Mouse (Mus musculus) ES-Bruce4 (cell line): ENCODE measurements at regions not wholly inside any gene's neighbourhood (a gene's known extent, or its start where the extent isn't known, plus 50 kb on each side); places are given as distances from the start of the nearest gene placed in this dataset.

Source experiments
- H3K27ac ChIP-seq: 2 replicates; pipeline ENCODE4 v1.5.1; 2012; ENCODE audit warnings: low read length, inconsistent platforms; ENCODE audit not compliant: insufficient read depth
- H3K27me3 ChIP-seq: 2 replicates; pipeline ENCODE4 v1.6.1; 2012; ENCODE audit warnings: mild to moderate bottlenecking, low read length, inconsistent platforms; ENCODE audit not compliant: control insufficient read depth, poor library complexity, insufficient read depth, severe bottlenecking
- H3K36me3 ChIP-seq: 2 replicates; pipeline ENCODE4 v1.6.1; 2012; ENCODE audit warnings: inconsistent platforms, mild to moderate bottlenecking, low read length, moderate library complexity; ENCODE audit not compliant: control insufficient read depth, poor library complexity, insufficient read depth, severe bottlenecking
- H3K4me1 ChIP-seq: one replicate; pipeline ENCODE4 v1.8.1; 2011; ENCODE audit warnings: low read length; ENCODE audit not compliant: control insufficient read depth, insufficient read depth
- H3K4me3 ChIP-seq: 2 replicates; pipeline ENCODE4 v1.5.1; 2011; ENCODE audit warnings: low read depth, mild to moderate bottlenecking, low read length
- H3K9ac ChIP-seq: 2 replicates; pipeline ENCODE4 v1.6.1; 2012; ENCODE audit warnings: low read depth, mild to moderate bottlenecking, inconsistent platforms; ENCODE audit not compliant: poor library complexity, severe bottlenecking
- H3K9me3 ChIP-seq: replicated peaks from 2 replicates; pipeline ENCODE4 v1.6.1; 2012; ENCODE audit warnings: mild to moderate bottlenecking, low read length, inconsistent platforms; ENCODE audit not compliant: control insufficient read depth, poor library complexity, insufficient read depth, severe bottlenecking
- CTCF ChIP-seq: IDR thresholded peaks from one replicate; pipeline ENCODE4 v1.8.1; 2011; ENCODE audit warnings: low read depth, low read length
- EP300 ChIP-seq: IDR thresholded peaks from 2 replicates; pipeline ENCODE4 v1.6.1; 2011; ENCODE audit warnings: low read depth, low read length; ENCODE audit not compliant: insufficient read depth
- POLR2A ChIP-seq: IDR thresholded peaks from one replicate; pipeline ENCODE4 v1.8.1; 2011; ENCODE audit warnings: low read length; ENCODE audit not compliant: insufficient read depth

- Histone ChIP-seq H3K9ac (no peak overlapping the region), H3K36me3 (no peaks in the 10 kb centered on the region), H3K9me3 (no peaks in the 10 kb centered on the region), H3K27me3 (peaks cover 5% of the 10 kb centered on the region), H3K4me1 (no peaks in the 10 kb centered on the region), H3K27ac (no peak overlapping the region), H3K4me3 (no peak overlapping the region)
- no peak for TF ChIP-seq EP300
- TF ChIP-seq CTCF, result no peak
- TF ChIP-seq POLR2A, result no peak
These were observed 155.3 kb upstream of the Tmtc1 start for GRCm38 (mm10) chr6:148599473-148599872.

- no peak overlapping the region for H3K4me3 ChIP-seq
- no peak overlapping the region for H3K27ac ChIP-seq
- H3K4me1 ChIP-seq, result no peaks in the 10 kb centered on the region
- peaks cover 5% of the 10 kb centered on the region for H3K27me3 ChIP-seq
- H3K36me3 ChIP-seq, result no peaks in the 10 kb centered on the region
- no peaks in the 10 kb centered on the region for H3K9me3 ChIP-seq
- no peak for TF ChIP-seq EP300
- TF ChIP-seq POLR2A, result no peak
- no peak for TF ChIP-seq CTCF
- no peak overlapping the region for H3K9ac ChIP-seq
These were observed 154.7 kb upstream of the Tmtc1 start for GRCm38 (mm10) chr6:148598746-148599337.

- Histone ChIP-seq H3K9ac (no peak overlapping the region), H3K4me3 (no peak overlapping the region), H3K36me3 (no peaks in the 10 kb centered on the region), H3K27me3 (peaks cover 5% of the 10 kb centered on the region), H3K9me3 (no peaks in the 10 kb centered on the region), H3K27ac (no peak overlapping the region), H3K4me1 (peaks cover under 1% of the 10 kb centered on the region)
- TF ChIP-seq EP300 (no peak), POLR2A (no peak), CTCF (no peak)
These were observed 151.0 kb upstream of the Tmtc1 start for GRCm38 (mm10) chr6:148595009-148595770.

GRCm38 (mm10) chr6:148588971-148589370 is 144.8 kb upstream of the Tmtc1 start:
- no peak overlapping the region for H3K4me3 ChIP-seq
- no peaks in the 10 kb centered on the region for H3K36me3 ChIP-seq
- H3K27me3 ChIP-seq, result no peaks in the 10 kb centered on the region
- peaks cover 1% of the 10 kb centered on the region for H3K4me1 ChIP-seq
- TF ChIP-seq EP300 (no peak), POLR2A (no peak), CTCF (no peak)
- H3K9ac ChIP-seq, result no peak overlapping the region
- H3K27ac ChIP-seq, result no peak overlapping the region
- H3K9me3 ChIP-seq, result no peaks in the 10 kb centered on the region

DNA sequence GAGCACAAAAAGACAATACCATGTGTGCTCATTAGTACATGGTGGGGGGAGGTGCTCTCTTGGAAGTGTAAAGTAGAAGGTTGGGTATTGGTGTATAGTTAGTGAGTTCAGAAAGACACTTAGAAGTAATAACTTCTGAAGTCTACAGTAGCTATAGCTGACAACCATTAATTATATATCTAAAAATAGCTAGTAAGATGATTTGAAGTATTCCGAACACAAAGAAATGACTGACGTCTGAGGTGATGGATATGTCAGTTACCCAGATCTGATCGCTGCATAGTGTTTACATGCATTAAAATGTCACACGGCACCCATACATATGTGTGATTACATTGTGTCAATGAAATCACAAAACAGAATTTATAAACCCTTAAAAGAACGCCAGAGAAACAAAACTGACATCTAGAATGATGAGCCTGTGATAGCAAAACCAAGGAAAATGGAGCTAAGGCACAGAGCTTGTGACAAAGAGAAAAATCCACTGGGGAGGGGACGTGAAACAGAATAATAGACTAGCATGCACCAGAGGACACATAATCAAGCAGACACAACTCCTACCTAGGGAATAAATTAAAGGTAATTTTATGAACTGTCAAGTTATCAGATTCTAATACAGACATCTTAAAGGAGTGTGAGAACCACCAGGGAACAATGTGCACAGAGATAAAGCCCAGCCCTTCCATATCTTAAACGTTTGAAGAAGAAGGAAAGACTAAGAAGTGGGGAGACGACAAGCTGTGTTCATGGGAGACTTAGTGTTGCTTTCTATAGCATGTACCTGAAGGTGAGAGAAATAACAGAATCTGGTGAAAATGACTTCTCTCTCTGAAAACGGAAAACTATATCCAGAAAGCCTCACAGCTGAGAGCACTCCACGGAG is 142.5 kb upstream of the Tmtc1 start:
- no peaks in the 10 kb centered on the region for H3K36me3 ChIP-seq
- H3K4me3 ChIP-seq, result no peak overlapping the region
- no peaks in the 10 kb centered on the region for H3K27me3 ChIP-seq
- peaks cover 1% of the 10 kb centered on the region for H3K4me1 ChIP-seq
- no peak overlapping the region for H3K9ac ChIP-seq
- no peaks in the 10 kb centered on the region for H3K9me3 ChIP-seq
- TF ChIP-seq EP300 (no peak), POLR2A (no peak), CTCF (no peak)
- no peak overlapping the region for H3K27ac ChIP-seq
